Mouse (Mus musculus) right cerebral cortex, postnatal 25 days (tissue): ENCODE results near the gene Gm15517.
A peak's percentile ranks its signal among the peaks of the same experiment; 100 is the strongest.
"Not testable (repeated sequence)": the region's sequence is repeated elsewhere in the genome, so short reads cannot be mapped to it uniquely, and the experiment has no call there.

Source experiments
- DNase-seq: peaks from one replicate; pipeline ENCODE4 v3.0.0; 2022

The Gm15517 gene

GRCm38 (mm10) chr7:44271309-44271708, 10.1 kb downstream of the Gm15517 start:
- no peak for DNase-seq

DNA sequence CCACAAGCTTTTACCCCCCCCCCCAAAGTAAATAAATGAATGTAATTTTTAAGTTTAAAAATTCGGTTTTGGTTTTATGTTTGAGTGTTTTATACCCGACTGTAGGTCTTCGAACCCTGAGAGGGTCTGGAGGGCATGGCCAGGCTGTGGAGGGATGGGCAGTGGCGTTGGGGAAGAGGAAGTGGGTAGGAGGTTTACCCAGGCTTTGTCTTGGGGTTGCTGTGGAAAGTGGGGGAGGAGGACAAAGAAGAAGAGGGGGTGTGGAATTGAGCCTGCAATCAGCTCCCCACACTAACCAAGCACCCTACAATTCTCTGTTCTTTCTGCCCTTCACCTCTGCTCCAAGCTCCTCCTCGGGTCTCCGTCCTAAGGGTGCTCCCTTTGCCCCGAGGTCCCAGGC, 11.3 kb downstream of the Gm15517 start:
- DNase-seq = no peak

- no peak for DNase-seq
These were observed 12.2 kb downstream of the Gm15517 start for GRCm38 (mm10) chr7:44273446-44273845.

DNA sequence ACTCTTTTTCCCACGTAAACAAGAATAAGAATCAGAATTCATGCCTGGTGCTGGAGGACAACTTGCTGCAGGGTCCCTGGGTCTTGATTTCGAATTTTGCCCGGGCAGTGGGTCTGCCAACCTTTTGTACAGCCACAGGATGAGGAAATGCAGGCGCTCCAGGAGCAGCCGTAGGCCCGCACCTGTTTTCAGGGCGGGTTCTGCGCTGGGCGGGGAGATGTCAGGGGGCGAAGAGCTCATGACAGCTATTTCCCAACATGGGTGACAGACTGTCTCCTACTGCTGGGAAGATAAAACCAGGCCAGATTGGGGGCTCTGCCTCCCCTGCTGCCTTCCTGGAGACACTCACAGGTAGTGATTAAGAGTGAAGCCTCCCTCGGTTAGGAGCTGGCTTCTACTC, 12.8 kb downstream of the Gm15517 start:
- no peak for DNase-seq

GRCm38 (mm10) chr7:44275546-44275945, 14.3 kb downstream of the Gm15517 start:
- DNase-seq = no peak

- no peak for DNase-seq
These were observed 15.4 kb downstream of the Gm15517 start for GRCm38 (mm10) chr7:44276461-44277249.

GRCm38 (mm10) chr7:44277250-44277622, 16.0 kb downstream of the Gm15517 start:
- no peak for DNase-seq

DNA sequence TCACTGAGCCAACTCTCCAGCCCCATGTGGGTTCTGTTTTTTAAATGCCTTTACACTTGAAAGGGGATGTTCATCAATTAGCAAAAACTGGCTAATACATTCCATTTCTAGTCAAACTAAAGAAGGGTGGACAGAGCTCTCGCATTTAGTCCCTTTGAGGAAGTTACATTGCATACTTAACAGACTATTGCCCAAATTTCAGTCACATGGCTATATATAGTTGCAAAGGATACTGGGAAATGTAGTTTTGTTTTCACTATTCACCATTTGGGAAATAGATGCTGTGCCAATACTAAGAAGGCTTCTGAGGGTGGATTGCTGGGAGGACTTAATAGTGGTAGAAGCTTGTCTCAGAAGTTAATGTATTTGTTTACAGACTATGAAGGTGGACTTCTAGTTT, 19.7 kb downstream of the Gm15517 start:
- DNase-seq = no peak

GRCm38 (mm10) chr7:44281586-44281985, 20.3 kb downstream of the Gm15517 start:
- no peak for DNase-seq

DNA sequence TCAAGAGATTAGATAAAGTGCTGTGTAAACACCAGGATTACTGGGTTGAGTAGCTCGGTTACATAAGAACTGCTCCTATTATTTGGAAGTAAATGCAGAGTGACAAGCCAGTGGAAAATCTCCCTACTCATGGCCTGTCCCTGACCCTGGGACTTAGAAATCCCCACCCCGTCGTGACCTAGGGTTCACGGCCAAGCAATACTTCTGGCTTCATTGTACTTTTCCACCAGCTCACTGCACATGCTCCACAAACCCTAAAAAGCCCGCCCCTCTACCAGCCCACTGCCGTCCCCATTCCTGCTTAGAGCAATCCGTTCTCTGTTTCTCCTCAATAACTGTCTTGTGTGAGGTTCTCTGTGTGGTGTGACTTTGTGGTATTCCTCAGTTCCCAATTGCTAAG, 26.5 kb downstream of the Gm15517 start:
- no peak for DNase-seq

DNA sequence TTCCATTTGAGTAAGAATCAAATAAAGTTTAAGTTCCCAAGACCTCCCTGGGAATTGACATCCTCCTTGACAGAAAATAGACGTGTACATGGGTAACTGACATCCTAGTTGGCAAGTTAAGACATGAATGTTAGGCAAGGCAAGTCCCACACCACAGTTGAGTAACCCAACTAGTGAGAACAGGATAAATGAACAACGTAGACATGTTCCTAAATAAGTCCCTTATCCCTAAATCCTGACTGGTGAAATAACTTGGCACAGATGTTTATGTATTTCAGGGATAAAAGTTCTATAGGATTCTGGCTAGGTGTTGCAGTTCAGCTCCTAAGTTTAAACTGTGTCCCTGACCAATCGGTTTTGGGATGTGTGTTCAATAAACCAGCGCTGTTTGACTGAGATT, 29.7 kb downstream of the Gm15517 start:
- no peak for DNase-seq

DNA sequence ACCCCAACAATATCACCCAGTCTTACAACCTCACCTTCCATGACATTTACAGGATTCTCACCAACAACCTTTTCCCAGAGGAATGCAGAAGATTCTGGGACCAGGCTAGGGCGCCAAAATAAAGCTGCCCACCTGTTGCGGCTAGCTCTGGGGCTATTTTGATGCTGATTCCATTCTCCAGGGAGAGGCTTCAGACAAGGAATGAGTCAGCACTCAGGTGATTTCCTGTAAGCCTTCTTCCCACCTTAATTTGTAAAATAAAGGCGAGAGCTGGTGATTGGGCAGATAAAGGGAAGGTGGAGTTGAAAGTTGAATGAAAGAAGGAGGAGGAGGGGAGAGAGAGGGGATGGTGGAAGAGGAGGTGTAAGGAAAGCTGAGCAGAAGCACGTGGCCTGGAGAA, 30.2 kb downstream of the Gm15517 start:
- no peak for DNase-seq

GRCm38 (mm10) chr7:44297501-44297900, 36.3 kb downstream of the Gm15517 start:
- not testable (repeated sequence) for DNase-seq

DNA sequence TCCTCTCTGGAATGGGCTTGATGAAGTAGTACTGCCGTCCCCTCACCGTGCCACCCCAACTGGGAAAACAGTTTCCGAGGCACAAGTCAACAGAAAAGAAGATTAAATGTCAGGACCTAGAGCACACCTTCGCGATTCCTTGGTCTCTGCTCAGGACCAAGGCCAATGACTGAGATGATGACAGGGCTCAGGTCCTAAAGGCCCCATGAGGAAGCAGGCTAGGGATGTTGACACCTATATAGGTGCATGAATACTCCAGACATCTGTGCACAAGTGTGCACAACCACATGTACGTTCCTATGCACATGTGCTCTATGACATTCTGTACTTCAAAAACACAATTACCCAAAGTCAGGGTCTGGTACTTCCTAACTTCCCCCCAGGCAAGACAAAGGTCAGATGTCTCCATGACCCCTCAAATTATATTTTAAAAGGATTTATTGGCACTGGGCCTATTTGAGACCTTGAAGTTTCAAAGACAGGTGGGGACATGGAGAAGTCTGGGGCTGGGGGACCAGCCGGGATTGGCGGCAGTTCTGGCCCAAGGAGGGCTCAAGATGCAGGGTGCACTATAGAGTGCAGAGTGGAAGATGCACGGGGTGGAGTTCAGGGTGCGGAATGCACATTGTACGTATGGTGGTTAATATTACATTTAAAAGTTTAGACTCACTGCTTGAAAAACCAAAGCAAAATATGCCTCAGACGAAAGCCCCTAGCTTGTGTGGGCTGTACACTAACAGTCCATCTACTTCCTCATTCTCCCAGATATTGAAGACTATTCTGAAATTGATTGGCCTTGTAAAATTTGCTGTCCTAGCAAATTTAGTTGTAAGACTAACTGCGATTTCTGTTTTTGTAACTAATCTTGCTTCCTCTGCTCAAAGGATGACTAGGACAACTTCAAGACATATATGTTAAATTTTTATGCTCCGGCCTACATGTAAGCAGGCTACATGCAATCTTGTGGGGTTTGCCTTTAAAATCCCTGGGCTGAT, 42.4 kb downstream of the Gm15517 start:
- DNase-seq = no peak

DNA sequence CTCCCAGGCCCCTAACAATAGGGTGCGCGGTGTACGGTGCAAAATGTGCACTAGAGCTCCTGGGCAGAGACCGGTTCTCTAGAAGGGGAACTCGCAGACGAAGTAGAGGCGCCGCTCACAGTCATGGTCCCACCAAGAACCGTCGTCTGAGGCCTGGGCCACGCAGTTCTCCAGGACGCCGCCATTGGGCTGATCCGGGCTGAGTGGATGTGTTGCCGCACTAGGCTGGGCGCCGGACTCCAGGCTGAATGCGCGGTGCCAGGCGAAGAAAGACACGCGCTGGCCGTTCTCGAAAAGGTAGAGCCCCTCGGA, 43.2 kb downstream of the Gm15517 start:
- DNase-seq = no peak

DNA sequence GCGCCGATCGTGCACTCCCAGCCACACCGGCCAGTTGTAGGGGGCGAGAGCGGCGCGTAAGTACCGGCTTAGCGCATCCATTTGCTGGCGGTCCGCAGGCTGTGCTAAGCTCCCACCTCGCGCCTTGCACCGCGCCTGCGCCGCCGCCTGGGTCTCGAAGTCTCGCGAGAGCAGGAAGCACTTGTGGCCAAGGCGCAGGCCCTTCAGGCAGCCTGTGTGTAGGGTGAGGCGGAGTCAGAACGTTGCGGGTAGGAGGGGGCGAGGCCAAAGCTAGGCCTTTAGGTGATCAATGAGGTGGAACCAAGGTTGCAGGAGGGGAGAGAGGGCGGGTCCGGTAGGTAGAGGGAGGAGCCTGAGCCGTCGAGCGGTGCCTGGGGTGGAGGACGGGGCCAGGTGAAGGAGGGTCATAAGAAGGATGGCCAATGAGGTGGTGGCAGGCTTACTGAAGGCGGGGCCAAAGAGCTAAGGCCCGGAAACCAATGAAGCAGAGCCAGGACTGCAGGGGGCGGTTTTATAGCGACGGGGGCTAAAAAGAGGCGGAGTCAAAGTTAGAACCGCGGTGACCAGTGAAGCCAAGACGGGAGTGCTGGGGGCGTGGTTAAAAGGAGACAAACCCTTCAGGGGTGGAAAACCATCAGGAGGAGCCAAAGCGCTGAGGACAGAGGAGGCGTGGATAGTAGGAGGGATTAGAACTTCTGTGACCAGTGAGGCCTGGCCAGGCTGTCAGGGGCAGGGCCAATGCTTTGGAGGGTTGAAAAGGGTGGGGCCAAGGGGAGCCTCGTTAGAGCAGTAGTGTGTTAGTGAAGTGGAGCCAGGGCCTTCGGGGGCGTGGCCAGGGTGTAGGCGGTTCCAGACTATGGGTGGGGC, 43.8 kb downstream of the Gm15517 start:
- peak; percentile 98 for DNase-seq

GRCm38 (mm10) chr7:44305686-44306085, 44.4 kb downstream of the Gm15517 start:
- no peak for DNase-seq

DNA sequence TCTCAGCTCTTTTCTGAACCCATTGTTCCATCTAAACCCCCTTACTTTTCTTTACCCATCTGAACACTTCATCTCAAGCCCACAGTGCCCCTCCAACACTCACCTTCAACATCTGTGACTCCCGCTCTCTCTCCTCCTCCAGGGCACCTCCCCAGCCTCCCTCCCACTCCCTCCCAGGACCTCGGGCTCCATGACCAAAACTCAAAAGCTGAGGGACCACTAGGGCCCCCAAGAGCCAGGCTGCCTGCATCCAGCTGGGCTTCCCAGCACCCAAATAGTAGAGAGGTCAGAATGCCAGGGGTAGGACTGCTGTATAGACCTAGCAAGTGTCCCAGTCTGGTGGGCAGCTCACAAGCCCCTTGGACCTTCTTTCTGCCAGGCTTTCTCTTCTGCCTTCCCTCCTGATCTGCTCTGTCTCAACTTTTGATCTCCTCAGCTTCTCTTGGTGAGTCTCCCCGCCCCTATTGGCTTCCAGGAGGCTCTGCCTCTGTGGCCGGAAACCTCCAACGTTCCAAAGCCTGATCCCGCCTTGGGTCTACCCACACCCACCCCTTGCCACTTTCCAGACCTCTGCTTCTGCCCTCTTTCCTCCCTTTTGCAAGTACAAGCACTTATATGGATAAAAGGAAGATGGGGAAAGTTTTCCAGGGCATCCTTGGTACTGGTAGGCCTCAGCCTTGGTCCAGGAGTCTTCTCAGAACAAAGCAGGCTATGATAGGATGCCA, 45.4 kb downstream of the Gm15517 start, which contains the start of gene Clec11a:
Clec11a (minus strand) TSS at position 387 of the 725 bp plus-strand sequence.
- DNase-seq = no peak

- DNase-seq = no peak
These were observed 46.2 kb downstream of the Gm15517 start for GRCm38 (mm10) chr7:44307261-44308020.

DNA sequence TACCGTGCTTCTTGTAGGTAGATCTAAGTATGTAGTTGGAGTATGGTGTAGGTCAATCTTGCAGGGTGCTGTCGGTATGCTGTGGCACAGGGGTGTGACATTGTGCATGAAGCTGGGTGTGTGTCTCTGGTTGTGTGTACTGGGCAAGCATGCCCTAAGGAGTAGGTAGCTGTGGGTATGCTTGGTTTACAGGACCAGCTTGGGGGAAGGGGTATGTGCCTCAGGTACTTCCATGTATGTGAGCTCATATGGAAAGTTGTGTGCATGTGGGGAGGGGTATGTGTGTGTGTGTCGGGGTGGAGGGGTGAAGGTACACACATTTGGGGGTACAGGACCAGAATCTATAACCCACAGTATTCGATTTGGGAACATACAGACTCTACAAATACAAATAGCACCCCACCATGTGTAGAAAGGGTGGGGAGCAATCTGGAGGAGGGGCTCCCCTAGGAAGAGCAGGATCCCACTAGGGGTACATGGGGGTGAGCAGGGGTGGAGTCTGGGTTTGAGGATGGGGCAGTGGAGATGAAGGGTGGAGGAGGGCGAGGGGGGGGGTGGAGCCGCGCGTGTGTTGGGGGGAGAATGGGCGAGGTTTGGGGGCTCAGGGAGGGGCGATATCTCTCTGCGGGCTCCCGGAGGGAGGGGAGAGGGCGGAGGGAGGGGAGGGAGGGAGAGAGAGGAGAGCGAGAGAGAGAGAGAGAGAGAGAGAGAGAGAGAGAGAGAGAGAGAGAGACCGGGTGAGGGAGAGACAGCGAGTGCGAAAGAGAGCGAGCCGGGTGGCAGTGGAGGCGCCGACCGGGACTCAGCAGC, 48.4 kb downstream of the Gm15517 start, which contains the start of gene Shank1:
Shank1 (plus strand) TSS at position 779 of the 810 bp plus-strand sequence.
- DNase-seq = no peak
